Comparison of ENCODE assay signal across 16 mouse cellular contexts in the genomic region with DNA sequence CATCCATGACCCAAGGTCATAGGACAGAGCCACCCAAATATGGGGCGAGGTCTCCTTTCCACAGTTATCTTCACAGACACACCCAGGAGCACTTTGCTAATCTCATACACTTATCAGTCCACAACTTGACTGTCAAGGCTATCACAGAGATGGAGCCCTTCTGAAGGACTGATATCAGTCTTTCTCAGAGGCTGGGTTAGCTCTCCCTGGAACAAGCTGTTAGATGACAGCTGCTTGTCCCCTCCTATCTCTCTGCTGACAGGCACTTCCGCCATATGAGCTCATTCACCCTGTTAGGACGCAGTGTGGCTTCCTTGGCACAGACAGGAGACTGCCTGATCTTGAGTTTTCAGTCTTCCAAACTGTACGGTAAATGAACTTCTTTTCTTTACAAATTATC. TPM values are rescaled to one million over a fixed set of nuclear protein-coding genes. Genes with fewer than 3 reads are reported as not detected.
DNase-seq lines count a peak whose midpoint lies in the region; ATAC-seq and TF ChIP-seq lines count a peak whose summit lies in the region.
"Had no signal": no experiment of that assay in that cellular context is flagged by ENCODE, and none has a peak within 500 bp of the region (broad histone marks: within the 10 kb centered on the region; RNA-seq: fewer than 3 reads in every experiment).

No protein-coding gene starts in this region.

- H3K9me3 ChIP-seq in heart, embryonic 12.5 days (replicated peaks), result peaks cover 8% of the 10 kb centered on the region; the same call in 1 of the 2 replicates
- H3K9me3 ChIP-seq in liver, embryonic 12.5 days (replicated peaks), result no peaks in the 10 kb centered on the region
- H3K9me3 ChIP-seq: limb, embryonic 10.5 days; midbrain, embryonic 10.5 days; neural tube, embryonic 15.5 days had no signal

- peak overlapping the region; percentile 39; the same call in 1 of the 2 replicates for H3K27ac ChIP-seq in heart, embryonic 12.5 days (ENCODE audit: poor library complexity, severe bottlenecking)
- peak overlapping the region; percentile 96 for H3K27ac ChIP-seq in liver, embryonic 12.5 days
- peak overlapping the region; percentile 48; the same call in 1 of the 2 replicates for H3K27ac ChIP-seq in small intestine, adult 2 months (ENCODE audit: insufficient read depth, low read depth, low read length)
- H3K27ac ChIP-seq: limb, embryonic 10.5 days; midbrain, embryonic 10.5 days; neural tube, embryonic 15.5 days had no signal

- no peaks in the 10 kb centered on the region for H3K27me3 ChIP-seq in heart, embryonic 12.5 days (replicated peaks)
- no peaks in the 10 kb centered on the region for H3K27me3 ChIP-seq in liver, embryonic 12.5 days (replicated peaks)
- no peaks in the 10 kb centered on the region for H3K27me3 ChIP-seq in small intestine, adult 2 months (ENCODE audit: control insufficient read depth, insufficient read depth, low read length)
- H3K27me3 ChIP-seq: neural tube, embryonic 15.5 days had no signal

- no peak overlapping the region for H3K9ac ChIP-seq in heart, embryonic 12.5 days
- H3K9ac ChIP-seq in liver, embryonic 12.5 days, result peak overlapping the region; percentile 74
- H3K9ac ChIP-seq: neural tube, embryonic 15.5 days had no signal

- no peak for DNase-seq in heart, postnatal 4 days
- peak; percentile 73 for DNase-seq in c-Kit-positive CD71-positive TER-119-negative erythroid progenitor cells, embryonic 14.5 days (ENCODE audit: low read depth)
- no peak for DNase-seq in ovary, adult 18-20 months (ENCODE audit: low spot score)
- no peak for DNase-seq in left cerebral cortex, adult 9 months (ENCODE audit: low spot score in 2 of 2)
- no peak for DNase-seq in lung, postnatal 36 days
- DNase-seq: adrenal gland, adult 8-10 months; B cell, adult 2 months; cerebellum, adult 9-11 months; gastrocnemius, postnatal 14 days; kidney, postnatal 10 days had no signal

- no peaks in the 10 kb centered on the region for H3K36me3 ChIP-seq in heart, embryonic 12.5 days
- peaks cover 37% of the 10 kb centered on the region for H3K36me3 ChIP-seq in liver, embryonic 12.5 days
- H3K36me3 ChIP-seq in small intestine, adult 2 months (ENCODE audit: control insufficient read depth, insufficient read depth, low read length), result no peaks in the 10 kb centered on the region
- H3K36me3 ChIP-seq: limb, embryonic 10.5 days; midbrain, embryonic 10.5 days; neural tube, embryonic 15.5 days had no signal

- TF ChIP-seq CTCF in small intestine, adult 2 months (IDR thresholded peaks at IDR 0.05; ENCODE audit: extremely low read depth, insufficient read length, insufficient replicate concordance, low read depth, low read length), result no peak

- 0 out of 2 replicates have a peak overlapping the region, but pooled peaks have one; percentile 1 for H3K4me3 ChIP-seq in heart, embryonic 12.5 days
- peak overlapping the region; percentile 63 for H3K4me3 ChIP-seq in liver, embryonic 12.5 days
- no peak overlapping the region for H3K4me3 ChIP-seq in small intestine, adult 2 months (ENCODE audit: low read depth, low read length)
- H3K4me3 ChIP-seq: limb, embryonic 10.5 days; midbrain, embryonic 10.5 days; neural tube, embryonic 15.5 days had no signal

- no peak for TF ChIP-seq POLR2A in small intestine, adult 2 months (IDR thresholded peaks at IDR 0.05; ENCODE audit: low read depth, low read length)

- H3K4me1 ChIP-seq in heart, embryonic 12.5 days (replicated peaks), result peaks cover 13% of the 10 kb centered on the region
- peaks cover 84% of the 10 kb centered on the region for H3K4me1 ChIP-seq in liver, embryonic 12.5 days
- H3K4me1 ChIP-seq in small intestine, adult 2 months (ENCODE audit: control insufficient read depth, insufficient read depth, insufficient read length, low read length), result peaks cover 13% of the 10 kb centered on the region; the same call in 1 of the 2 replicates
- H3K4me1 ChIP-seq: neural tube, embryonic 15.5 days had no signal

- peak; percentile 91 for ATAC-seq in heart, embryonic 12.5 days (ENCODE audit: insufficient number of reproducible peaks, low FRiP score)
- ATAC-seq in liver, embryonic 12.5 days, result peak; percentile 94

- WGBS in heart, embryonic 12.5 days, result 22% methylated on average over 4 of the region's 4 CpGs
- 18% methylated on average over 4 of the region's 4 CpGs for WGBS in liver, embryonic 12.5 days (ENCODE audit: insufficient replicate concordance)
- WGBS in small intestine, adult 2 months, result 59% methylated on average over 4 of the region's 4 CpGs

- no peak overlapping the region; the same call in 1 of the 2 replicates for H3K4me2 ChIP-seq in heart, embryonic 12.5 days
- peak overlapping the region; percentile 73 for H3K4me2 ChIP-seq in liver, embryonic 12.5 days
- H3K4me2 ChIP-seq: neural tube, embryonic 15.5 days had no signal

RNA-seq across cellular contexts. Expression of a gene that starts 6.6 kb away (rescaled TPM):
- 0.22 and 0.71 TPM in 2 replicates for polyA plus RNA-seq in heart, embryonic 12.5 days (2016; fragmentation: Nextera tagmentation; extraction: Ambion mirVana)
- 1 to 10 TPM; 1.8 to 2.0 TPM for total RNA-seq in heart, postnatal 4 days (2021)
- 0.60 and 1.2 TPM in 2 replicates for polyA plus RNA-seq in liver, embryonic 12.5 days (2016; fragmentation: Nextera tagmentation; extraction: Ambion mirVana)
- polyA plus RNA-seq in small intestine, adult 2 months (2012; rRNA removed), result 5.4 and 17.3 TPM in 2 replicates

RNA-seq across cellular contexts. Expression of a gene that starts 53.5 kb away (rescaled TPM):
- polyA plus RNA-seq in heart, embryonic 12.5 days (2016; fragmentation: Nextera tagmentation; extraction: Ambion mirVana), result 253 and 257 TPM in 2 replicates
- 100 to 1,000 TPM; 238 to 243 TPM for total RNA-seq in heart, postnatal 4 days (2021)
- polyA plus RNA-seq in liver, embryonic 12.5 days (2016; fragmentation: Nextera tagmentation; extraction: Ambion mirVana), result 122 and 131 TPM in 2 replicates
- polyA plus RNA-seq in small intestine, adult 2 months (2012; rRNA removed), result 99.3 and 223 TPM in 2 replicates

Comparison
In these comparisons a context has a peak if more than half of its experiments do, and no peak if none do; other contexts are left out.
1. H3K27ac ChIP-seq: peak in every context shown above with its lines; median percentile 96 in liver, embryonic 12.5 days; 48 in small intestine, adult 2 months; 39 in heart, embryonic 12.5 days.